Comparison of ENCODE assay signal across 11 mouse cellular contexts in genomic region chr5:134512086-134512485, GRCm38 (mm10). TPM values are rescaled to one million over a fixed set of nuclear protein-coding genes. Genes with fewer than 3 reads are reported as not detected.
DNase-seq lines count a peak whose midpoint lies in the region; ATAC-seq lines count a peak whose summit lies in the region.
"Had no signal": no experiment of that assay in that cellular context is flagged by ENCODE, and none has a peak within 500 bp of the region (broad histone marks: within the 10 kb centered on the region; RNA-seq: fewer than 3 reads in every experiment).

No protein-coding gene starts in this region.

- peak; percentile 51 for DNase-seq in heart, postnatal 4 days
- no peak for DNase-seq in heart, postnatal 36 days
- peak; percentile 93 for DNase-seq in brain, adult 2 months (ENCODE audit: low read depth, low spot score)
- DNase-seq in cerebellum, postnatal 25 days, result no peak
- DNase-seq in adrenal gland, postnatal 14 days, result no peak
- DNase-seq in liver, embryonic 11.5 days (ENCODE audit: low spot score), result no peak
- DNase-seq: thymus, postnatal 36 days had no signal

- no peak overlapping the region for H3K4me3 ChIP-seq in hindbrain, embryonic 16.5 days (ENCODE audit: low read length)
- H3K4me3 ChIP-seq in neural tube, embryonic 13.5 days, result no peak overlapping the region
- no peak overlapping the region for H3K4me3 ChIP-seq in liver, embryonic 11.5 days (ENCODE audit: low read depth, low read length)
- H3K4me3 ChIP-seq: embryonic facial prominence, embryonic 13.5 days had no signal

- peaks cover 68% of the 10 kb centered on the region for H3K36me3 ChIP-seq in hindbrain, embryonic 16.5 days (ENCODE audit: control insufficient read depth, insufficient read depth, low read length)
- H3K36me3 ChIP-seq in neural tube, embryonic 13.5 days, result peaks cover 98% of the 10 kb centered on the region
- H3K36me3 ChIP-seq in liver, embryonic 11.5 days (ENCODE audit: control insufficient read depth, insufficient read depth, low read length), result peaks cover 19% of the 10 kb centered on the region

- H3K9ac ChIP-seq in hindbrain, embryonic 16.5 days (ENCODE audit: low read depth, low read length), result no peak overlapping the region
- no peak overlapping the region for H3K9ac ChIP-seq in neural tube, embryonic 13.5 days
- no peak overlapping the region for H3K9ac ChIP-seq in liver, embryonic 11.5 days (ENCODE audit: low read depth, low read length)
- H3K9ac ChIP-seq: embryonic facial prominence, embryonic 13.5 days had no signal

- no peaks in the 10 kb centered on the region for H3K27me3 ChIP-seq in hindbrain, embryonic 16.5 days (replicated peaks; ENCODE audit: control insufficient read depth, insufficient read depth, low read length)
- H3K27me3 ChIP-seq in neural tube, embryonic 13.5 days, result no peaks in the 10 kb centered on the region
- no peaks in the 10 kb centered on the region for H3K27me3 ChIP-seq in liver, embryonic 11.5 days (replicated peaks; ENCODE audit: control insufficient read depth, insufficient read depth, low read length)
- H3K27me3 ChIP-seq: embryonic facial prominence, embryonic 13.5 days had no signal

- intact Hi-C loops in heart, postnatal 36 days (cut with DNase I), result no loop called here

- H3K9me3 ChIP-seq in hindbrain, embryonic 16.5 days (ENCODE audit: control insufficient read depth, low read length), result no peaks in the 10 kb centered on the region
- H3K9me3 ChIP-seq in neural tube, embryonic 13.5 days, result no peaks in the 10 kb centered on the region
- H3K9me3 ChIP-seq in liver, embryonic 11.5 days (ENCODE audit: control insufficient read depth, low read length), result no peaks in the 10 kb centered on the region
- H3K9me3 ChIP-seq: embryonic facial prominence, embryonic 13.5 days had no signal

- H3K4me2 ChIP-seq in hindbrain, embryonic 16.5 days (ENCODE audit: low read length), result no peak overlapping the region
- no peak overlapping the region for H3K4me2 ChIP-seq in neural tube, embryonic 13.5 days
- H3K4me2 ChIP-seq in liver, embryonic 11.5 days, result no peak overlapping the region
- H3K4me2 ChIP-seq: embryonic facial prominence, embryonic 13.5 days had no signal

- H3K4me1 ChIP-seq in hindbrain, embryonic 16.5 days (ENCODE audit: control insufficient read depth, insufficient read depth, low read depth, low read length), result peaks cover 9% of the 10 kb centered on the region
- peaks cover 24% of the 10 kb centered on the region for H3K4me1 ChIP-seq in neural tube, embryonic 13.5 days (replicated peaks)
- H3K4me1 ChIP-seq in liver, embryonic 11.5 days (replicated peaks; ENCODE audit: control insufficient read depth, insufficient read depth, low read length), result no peaks in the 10 kb centered on the region
- H3K4me1 ChIP-seq: embryonic facial prominence, embryonic 13.5 days had no signal

- ATAC-seq in hindbrain, embryonic 16.5 days, result peak; percentile 90
- peak; percentile 81 for ATAC-seq in neural tube, embryonic 13.5 days (ENCODE audit: low read depth)
- no peak for ATAC-seq in liver, embryonic 11.5 days (replicated peaks; ENCODE audit: low FRiP score)

- WGBS in hindbrain, embryonic 16.5 days, result 17% methylated on average over 5 of the region's 5 CpGs
- 41% methylated on average over 5 of the region's 5 CpGs for WGBS in neural tube, embryonic 13.5 days
- 82% methylated on average over 5 of the region's 5 CpGs for WGBS in liver, embryonic 11.5 days

- peak overlapping the region; percentile 72 for H3K27ac ChIP-seq in hindbrain, embryonic 16.5 days (ENCODE audit: low read depth, low read length)
- H3K27ac ChIP-seq in neural tube, embryonic 13.5 days (replicated peaks), result peak overlapping the region; percentile 67
- H3K27ac ChIP-seq in liver, embryonic 11.5 days (ENCODE audit: low read depth, low read length), result no peak overlapping the region
- H3K27ac ChIP-seq: embryonic facial prominence, embryonic 13.5 days had no signal

RNA-seq across cellular contexts. Expression of gene Clip2, which starts 40.1 kb away (rescaled TPM):
- 10 to 100 TPM; 13.0 to 14.2 TPM for total RNA-seq in heart, postnatal 4 days (2021)
- total RNA-seq in heart, postnatal 36 days (2021), result 1 to 10 TPM; 6.4 to 7.5 TPM
- 14.4 and 15.8 TPM in 2 replicates for polyA plus RNA-seq in hindbrain, embryonic 16.5 days (2015; fragmentation: Nextera tagmentation; extraction: Ambion mirVana)
- polyA plus RNA-seq in neural tube, embryonic 13.5 days (2015; fragmentation: Nextera tagmentation; extraction: Ambion mirVana), result 11.9 and 12.6 TPM in 2 replicates
- total RNA-seq in adrenal gland, postnatal 14 days (2021), result 23.4 and 25.3 TPM in 2 replicates
- 1.4 and 1.7 TPM in 2 replicates for polyA plus RNA-seq in liver, embryonic 11.5 days (2014; fragmentation: Nextera tagmentation; extraction: Ambion mirVana)

RNA-seq across cellular contexts. Expression of gene Syna, which starts 47.9 kb away (rescaled TPM):
- not detected for total RNA-seq in heart, postnatal 4 days (2021)
- not detected for total RNA-seq in heart, postnatal 36 days (2021)
- 0.22 and 0.45 TPM in 2 replicates for polyA plus RNA-seq in hindbrain, embryonic 16.5 days (2015; fragmentation: Nextera tagmentation; extraction: Ambion mirVana)
- 0.31 and 0.85 TPM in 2 replicates for polyA plus RNA-seq in neural tube, embryonic 13.5 days (2015; fragmentation: Nextera tagmentation; extraction: Ambion mirVana)
- not detected in 2 replicates for total RNA-seq in adrenal gland, postnatal 14 days (2021)
- polyA plus RNA-seq in liver, embryonic 11.5 days (2014; fragmentation: Nextera tagmentation; extraction: Ambion mirVana), result not detected in 2 replicates
- total RNA-seq: hematopoietic stem cell, adult 5-6 weeks had no signal

RNA-seq across cellular contexts. Expression of gene Gtf2ird1, which starts 55.6 kb away (rescaled TPM):
- total RNA-seq in heart, postnatal 4 days (2021), result 10 to 100 TPM; 59.8 to 60.3 TPM
- total RNA-seq in heart, postnatal 36 days (2021), result 10 to 100 TPM; 23.4 to 26.9 TPM
- 49.3 and 67.3 TPM in 2 replicates for polyA plus RNA-seq in hindbrain, embryonic 16.5 days (2015; fragmentation: Nextera tagmentation; extraction: Ambion mirVana)
- polyA plus RNA-seq in neural tube, embryonic 13.5 days (2015; fragmentation: Nextera tagmentation; extraction: Ambion mirVana), result 63.1 and 85.8 TPM in 2 replicates
- 61.7 and 69.6 TPM in 2 replicates for total RNA-seq in adrenal gland, postnatal 14 days (2021)
- 46.7 and 51.8 TPM in 2 replicates for polyA plus RNA-seq in liver, embryonic 11.5 days (2014; fragmentation: Nextera tagmentation; extraction: Ambion mirVana)

Comparison
In these comparisons a context has a peak if more than half of its experiments do, and no peak if none do; other contexts are left out.
1. DNase-seq: peak in heart, postnatal 4 days (single experiment) and brain, adult 2 months (single experiment); none in heart, postnatal 36 days (0 of 2), cerebellum, postnatal 25 days (0 of 2), adrenal gland, postnatal 14 days (single experiment) and liver, embryonic 11.5 days (single experiment).